Mouse (Mus musculus) layer of hippocampus, postnatal 10 days (tissue): Measurements from ENCODE around the gene Bpifb9a. TPM values are rescaled to one million over a fixed set of nuclear protein-coding genes. Genes with fewer than 3 reads are reported as not detected.
"Not testable (repeated sequence)": the region's sequence is repeated elsewhere in the genome, so short reads cannot be mapped to it uniquely, and the experiment has no call there.

Experiments
- DNase-seq, 2 experiments: peaks; one replicate each; pipeline ENCODE4 v3.0.0; 2021; ENCODE audit warnings: low spot score in 2 of 2
- total RNA-seq, 2 experiments: library from RNA; stranded (reverse); gene quantifications; 2 replicates each; pipeline ENCODE4 v1.2.3; 2021

Gene Bpifb9a
- total RNA-seq, 2 experiments from 2014 or later: not detected

- DNase-seq: not testable (repeated sequence)
These were observed 47.0 kb downstream of the Bpifb9a start for GRCm38 (mm10) chr2:154304604-154305003.

GRCm38 (mm10) chr2:154306927-154307326 lies 49.3 kb downstream of the Bpifb9a start, which contains the start of gene Bpifb9b:
Gene Bpifb9b (plus strand): TSS chr2:154307227.
- DNase-seq: not testable (repeated sequence)

- not testable (repeated sequence) for DNase-seq
These were observed 56.1 kb downstream of the Bpifb9a start for GRCm38 (mm10) chr2:154313771-154314170.

Other genes with a start within 250 kb of the Bpifb9a start
- gene Bpifa2, start 249.6 kb upstream of the Bpifb9a start, total RNA-seq: not detected
- gene Bpifa3, start 127.5 kb upstream of the Bpifb9a start, total RNA-seq: not detected
- not detected for gene Bpifa1, start 115.0 kb upstream of the Bpifb9a start, total RNA-seq
- gene Bpifa5, start 95.2 kb upstream of the Bpifb9a start, total RNA-seq: not detected
- gene Bpifb1, start 67.0 kb upstream of the Bpifb9a start, total RNA-seq: under 1 TPM; 0.30 to 0.54 TPM
- gene Bpifb5, start 34.1 kb upstream of the Bpifb9a start, total RNA-seq: under 1 TPM in 1 of 2 experiments, not detected in 1; 0.21 TPM
- not detected for gene Bpifb9b, start 49.4 kb downstream of the Bpifb9a start, total RNA-seq
- 10 to 100 TPM; 11.9 to 16.1 TPM for gene Cdk5rap1, start 115.2 kb downstream of the Bpifb9a start, total RNA-seq
- gene Snta1, start 150.2 kb downstream of the Bpifb9a start, total RNA-seq: 10 to 100 TPM; 40.6 to 41.3 TPM
- gene Cbfa2t2, start 178.6 kb downstream of the Bpifb9a start, total RNA-seq: 10 to 100 TPM; 43.6 to 60.6 TPM